Mouse (Mus musculus) lung, embryonic 16.5 days (tissue): ENCODE measurements around the gene Rab22a. TPM values are rescaled to one million over a fixed set of nuclear protein-coding genes. Genes with fewer than 3 reads are reported as not detected.
A peak's percentile ranks its signal among the peaks of the same experiment; 100 is the strongest.

Source experiments
- ATAC-seq: fragments of 200-750 bp; cut with Nextera tagmentation; 2 replicates; pipeline ENCODE4 v1.8.0; 2017; ENCODE audit warnings: low read depth, mild to moderate bottlenecking, moderate library complexity
- H3K27ac ChIP-seq: fragments of 300-500 bp; sonication (generic); 2 replicates; pipeline ENCODE4 v1.5.1; 2014; ENCODE audit warnings: mild to moderate bottlenecking, control low read depth, low read length
- H3K27me3 ChIP-seq: fragments of 300-500 bp; sonication (generic); 2 replicates; pipeline ENCODE4 v1.6.1; 2014; ENCODE audit warnings: low read depth, low read length, mixed read lengths; ENCODE audit not compliant: control insufficient read depth, insufficient read depth
- H3K36me3 ChIP-seq: fragments of 300-500 bp; sonication (generic); 2 replicates; pipeline ENCODE4 v1.6.1; 2014; ENCODE audit warnings: low read length; ENCODE audit not compliant: control insufficient read depth, insufficient read depth
- H3K4me1 ChIP-seq: fragments of 300-500 bp; sonication (generic); replicated peaks from 2 replicates; pipeline ENCODE4 v1.6.1; 2014; ENCODE audit warnings: low read length, mixed read lengths; ENCODE audit not compliant: control insufficient read depth, insufficient read depth
- H3K4me2 ChIP-seq: fragments of 300-500 bp; sonication (generic); 2 replicates; pipeline ENCODE4 v1.6.1; 2014; ENCODE audit warnings: low read depth, low read length, control low read depth
- H3K4me3 ChIP-seq: fragments of 300-500 bp; sonication (generic); 2 replicates; pipeline ENCODE4 v1.5.1; 2014; ENCODE audit warnings: mild to moderate bottlenecking, low read length, control low read depth
- H3K9ac ChIP-seq: fragments of 300-500 bp; sonication (generic); 2 replicates; pipeline ENCODE4 v1.6.1; 2014; ENCODE audit warnings: low read length, control low read depth
- H3K9me3 ChIP-seq: fragments of 300-500 bp; sonication (generic); 2 replicates; pipeline ENCODE4 v1.6.1; 2016; ENCODE audit warnings: low read length; ENCODE audit not compliant: control insufficient read depth
- WGBS: fragments of 180-500 bp; shearing (Covaris S2); extraction: QIAGEN DNeasy Blood & Tissue Kit; methylation state at CpG from one replicate; pipeline ENCODE4 v1.1.7; 2014; 5-methylcytosine and 5-hydroxymethylcytosine counted together
- polyA plus RNA-seq: library from polyadenylated mRNA; unstranded; fragments of >200 nt; fragmentation: Nextera tagmentation; extraction: Ambion mirVana; gene quantifications from 2 replicates; pipeline ENCODE4 v1.2.1, GENCODE M21; 2015

Gene Rab22a
- polyA plus RNA-seq, 1 experiment from 2014 or later, result 34.1 TPM

- Histone ChIP-seq H3K36me3 (no peaks in the 10 kb centered on the region), H3K4me2 (no peak overlapping the region), H3K27ac (no peak overlapping the region), H3K9me3 (no peaks in the 10 kb centered on the region), H3K4me1 (no peaks in the 10 kb centered on the region), H3K27me3 (no peaks in the 10 kb centered on the region), H3K4me3 (no peak overlapping the region), H3K9ac (no peak overlapping the region)
- 51% methylated on average over 10 of the region's 10 CpGs for WGBS
- ATAC-seq, result no peak
These were observed 23.2 kb downstream of the Rab22a start for GRCm38 (mm10) chr2:173682773-173683172.

DNA sequence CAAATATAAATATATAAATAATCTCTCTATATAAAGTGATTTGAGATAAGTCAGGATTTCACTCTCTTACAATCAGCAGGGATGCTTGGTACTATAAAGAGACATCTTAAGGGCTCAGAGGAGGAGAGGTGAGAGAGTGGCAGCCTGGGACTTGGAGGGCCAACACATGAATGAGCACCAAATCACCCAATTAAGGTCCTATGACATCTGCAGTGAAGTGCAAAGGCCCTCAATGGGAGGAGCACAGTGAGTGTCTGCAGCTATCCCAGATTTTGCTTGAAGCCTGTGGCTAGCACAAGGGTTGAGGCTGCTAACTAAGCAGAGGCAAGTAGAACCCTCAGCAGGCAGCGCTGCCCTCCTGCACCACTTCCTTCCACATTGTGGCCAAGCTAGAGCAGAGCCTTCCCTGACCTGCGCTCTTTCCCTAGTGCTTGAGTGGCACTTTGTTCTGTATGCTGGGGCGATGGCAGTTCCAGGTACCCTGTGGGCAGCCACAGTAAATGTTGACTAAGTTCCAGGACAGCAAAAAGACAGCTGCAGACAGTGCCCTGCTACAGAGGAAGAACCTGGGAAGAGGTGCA lies 26.3 kb downstream of the Rab22a start:
- Histone ChIP-seq H3K27me3 (no peaks in the 10 kb centered on the region), H3K9me3 (no peaks in the 10 kb centered on the region), H3K4me1 (no peaks in the 10 kb centered on the region), H3K27ac (no peak overlapping the region), H3K4me3 (no peak overlapping the region), H3K36me3 (peaks cover 15% of the 10 kb centered on the region), H3K9ac (no peak overlapping the region), H3K4me2 (no peak overlapping the region)
- 75% methylated on average over 3 of the region's 3 CpGs for WGBS
- ATAC-seq, result no peak

- no peaks in the 10 kb centered on the region for H3K27me3 ChIP-seq
- no peak overlapping the region for H3K9ac ChIP-seq
- no peaks in the 10 kb centered on the region; the same call in 1 of the 2 replicates for H3K4me1 ChIP-seq
- no peak overlapping the region for H3K4me3 ChIP-seq
- H3K27ac ChIP-seq, result no peak overlapping the region
- peaks cover 15% of the 10 kb centered on the region for H3K36me3 ChIP-seq
- ATAC-seq, result no peak
- no peak overlapping the region for H3K4me2 ChIP-seq
- no peaks in the 10 kb centered on the region for H3K9me3 ChIP-seq
- 81% methylated on average over 5 of the region's 5 CpGs for WGBS
These were observed 27.8 kb downstream of the Rab22a start for GRCm38 (mm10) chr2:173687363-173687762.

DNA sequence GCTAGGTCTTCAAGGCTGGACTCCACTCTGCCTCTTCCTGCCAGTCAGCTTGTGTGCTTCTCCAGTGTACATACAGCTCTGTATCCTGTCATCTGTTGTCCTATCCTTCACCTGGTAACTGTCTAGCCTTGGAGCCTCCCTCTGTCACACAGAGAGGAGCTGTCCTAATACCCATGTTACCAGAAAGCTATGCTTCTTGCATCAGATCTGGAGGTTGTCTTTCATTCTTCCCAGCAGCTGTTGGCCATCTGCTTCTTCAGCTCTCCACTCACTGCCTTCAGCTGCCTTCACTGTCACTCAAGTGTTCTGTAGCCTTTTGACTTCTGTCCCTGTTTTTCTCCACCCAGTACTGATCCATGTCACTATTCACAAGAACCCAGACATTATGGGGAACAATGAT lies 30.3 kb downstream of the Rab22a start:
- H3K27ac ChIP-seq, result no peak overlapping the region
- H3K36me3 ChIP-seq, result peaks cover 15% of the 10 kb centered on the region
- H3K4me1 ChIP-seq, result no peaks in the 10 kb centered on the region; the same call in 1 of the 2 replicates
- ATAC-seq, result peak; percentile 30; the same call in 1 of the 2 replicates
- no peak overlapping the region for H3K4me2 ChIP-seq
- H3K27me3 ChIP-seq, result no peaks in the 10 kb centered on the region
- H3K9ac ChIP-seq, result no peak overlapping the region
- H3K9me3 ChIP-seq, result no peaks in the 10 kb centered on the region
- H3K4me3 ChIP-seq, result no peak overlapping the region

DNA sequence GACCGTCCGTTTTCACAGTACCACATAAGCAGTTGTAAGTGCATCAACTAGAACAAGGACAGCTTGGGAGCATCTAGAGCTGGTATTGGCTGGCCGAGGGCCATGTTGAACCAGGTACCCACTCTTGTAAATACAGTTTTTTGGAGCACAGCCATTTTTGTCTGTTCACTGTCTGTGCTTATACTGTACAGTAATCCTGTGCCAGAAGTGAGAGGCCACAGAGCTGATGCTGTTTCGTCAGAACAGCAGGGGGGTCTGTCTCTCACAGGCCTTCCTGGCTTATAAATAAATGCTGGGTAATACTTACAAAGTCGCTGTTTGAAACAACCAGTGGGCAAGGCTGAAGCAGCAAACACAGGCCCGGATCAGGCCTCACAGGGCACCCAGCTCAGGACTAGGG lies 32.2 kb downstream of the Rab22a start:
- Histone ChIP-seq H3K9ac (no peak overlapping the region), H3K4me3 (no peak overlapping the region), H3K27me3 (no peaks in the 10 kb centered on the region), H3K36me3 (peaks cover 23% of the 10 kb centered on the region), H3K4me1 (no peaks in the 10 kb centered on the region; the same call in 1 of the 2 replicates), H3K27ac (no peak overlapping the region), H3K4me2 (no peak overlapping the region), H3K9me3 (no peaks in the 10 kb centered on the region)
- ATAC-seq, result peak; percentile 53
- 81% methylated on average over 6 of the region's 6 CpGs for WGBS

DNA sequence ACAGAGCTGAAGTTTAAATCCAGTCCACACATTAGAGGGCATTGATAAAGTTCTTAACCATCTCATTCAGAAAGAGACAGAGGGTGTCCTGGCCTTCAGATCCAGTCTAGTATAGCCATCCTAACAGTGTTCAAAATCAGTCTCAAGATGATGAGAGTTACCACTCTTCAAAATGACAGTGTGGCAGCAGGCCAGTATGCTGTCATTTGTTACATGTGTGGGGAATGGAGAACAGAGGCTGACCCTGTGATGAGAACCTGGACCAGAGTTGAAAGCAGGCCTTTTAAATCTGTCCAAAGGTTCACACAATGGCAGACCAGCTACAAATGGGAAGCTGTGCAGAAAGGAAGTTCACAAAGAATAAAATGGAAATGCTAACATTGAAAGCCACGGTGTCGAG lies 33.1 kb downstream of the Rab22a start:
- Histone ChIP-seq H3K27ac (no peak overlapping the region), H3K9ac (no peak overlapping the region), H3K36me3 (peaks cover 23% of the 10 kb centered on the region), H3K27me3 (no peaks in the 10 kb centered on the region), H3K4me2 (no peak overlapping the region), H3K9me3 (no peaks in the 10 kb centered on the region), H3K4me3 (no peak overlapping the region), H3K4me1 (no peaks in the 10 kb centered on the region; the same call in 1 of the 2 replicates)
- ATAC-seq, result no peak
- WGBS, result 75% methylated on average over 2 of the region's 2 CpGs

DNA sequence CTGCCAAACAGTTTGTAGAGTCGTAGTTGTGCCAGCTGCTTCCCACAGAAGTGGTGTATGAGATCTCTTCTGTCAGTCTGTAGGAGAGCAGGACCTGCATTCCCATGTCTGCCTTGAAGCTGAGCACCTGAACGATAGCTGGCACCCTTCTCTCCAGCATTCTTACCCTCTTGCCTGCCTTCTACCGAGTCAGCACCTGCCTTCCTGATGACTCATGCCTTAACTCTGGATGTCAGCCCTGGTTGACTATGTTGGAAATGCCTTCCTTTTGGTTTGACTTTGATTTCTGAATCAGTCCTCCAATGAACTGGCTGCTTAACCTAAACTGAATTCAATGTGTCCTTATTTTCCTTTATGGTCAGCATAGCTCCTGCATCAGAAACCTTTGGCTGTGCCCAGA lies 39.3 kb downstream of the Rab22a start:
- Histone ChIP-seq H3K9me3 (no peaks in the 10 kb centered on the region), H3K36me3 (peaks cover 18% of the 10 kb centered on the region), H3K27me3 (no peaks in the 10 kb centered on the region), H3K4me2 (no peak overlapping the region), H3K4me3 (no peak overlapping the region), H3K27ac (no peak overlapping the region), H3K9ac (no peak overlapping the region), H3K4me1 (no peaks in the 10 kb centered on the region; the same call in 1 of the 2 replicates)
- ATAC-seq, result no peak
- 67% methylated on average over 3 of the region's 3 CpGs for WGBS

DNA sequence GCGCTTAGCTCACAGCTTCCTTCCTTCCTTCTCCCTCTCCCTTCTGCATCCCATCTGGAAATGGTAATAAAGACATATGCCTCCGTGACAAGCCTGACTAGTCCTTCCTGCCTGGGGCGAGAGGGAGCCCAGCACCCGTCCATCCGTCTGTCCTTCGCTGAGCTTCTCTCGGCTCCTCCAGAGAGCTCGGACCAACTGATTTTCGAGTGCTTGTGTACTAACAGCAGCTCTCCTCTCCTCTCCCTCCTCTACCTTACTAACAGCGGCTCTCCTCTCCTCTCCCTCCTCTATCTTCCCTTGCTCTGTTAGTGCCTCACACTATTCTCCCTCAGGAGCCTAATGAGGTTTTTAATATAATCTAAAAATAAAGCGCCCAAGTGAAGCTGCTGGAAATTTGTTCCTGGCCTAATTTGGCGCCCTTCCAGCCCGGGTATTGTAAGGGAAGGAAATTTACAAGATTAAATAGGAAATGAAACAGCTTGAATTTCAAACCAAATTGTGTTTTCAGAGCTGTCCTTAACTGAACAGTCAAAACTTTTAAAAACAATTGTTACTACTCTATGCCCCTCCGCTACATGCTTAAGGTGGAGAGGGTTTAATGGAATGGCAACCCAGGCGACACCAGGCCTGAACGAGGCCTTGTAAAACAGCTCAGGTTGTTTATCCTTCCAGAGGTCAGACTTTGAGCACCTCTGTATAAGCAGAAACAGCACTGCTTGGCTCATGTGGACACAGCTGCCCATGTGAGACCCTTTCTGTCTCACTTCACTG lies 42.7 kb downstream of the Rab22a start:
- no peaks in the 10 kb centered on the region for H3K9me3 ChIP-seq
- H3K27ac ChIP-seq, result peak overlapping the region; percentile 56
- H3K27me3 ChIP-seq, result no peaks in the 10 kb centered on the region
- no peak overlapping the region for H3K4me3 ChIP-seq
- H3K36me3 ChIP-seq, result peaks cover 13% of the 10 kb centered on the region
- H3K4me1 ChIP-seq, result no peaks in the 10 kb centered on the region; the same call in 1 of the 2 replicates
- no peak overlapping the region for H3K9ac ChIP-seq
- 60% methylated on average over 16 of the region's 16 CpGs for WGBS
- 0 out of 2 replicates have a peak, but pooled peaks have one; percentile 10 for ATAC-seq
- no peak overlapping the region for H3K4me2 ChIP-seq

DNA sequence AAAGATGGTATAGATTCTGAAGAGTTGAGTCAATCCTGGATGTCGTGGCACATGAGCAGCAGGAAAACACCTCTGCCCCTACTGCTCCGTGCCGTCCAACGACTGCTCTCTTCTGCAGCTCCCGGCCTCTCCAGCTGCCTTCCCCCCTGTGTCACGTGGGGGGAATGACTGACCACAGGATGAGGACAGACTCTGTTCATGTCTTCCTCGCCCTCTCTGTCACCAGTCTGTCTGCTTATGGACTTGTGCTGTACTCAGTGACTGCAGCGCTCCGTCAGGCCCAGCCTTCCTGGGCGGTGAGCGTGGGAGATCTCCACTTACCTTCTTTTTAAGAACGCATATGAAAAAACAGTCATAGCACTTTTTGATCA lies 43.3 kb downstream of the Rab22a start:
- Histone ChIP-seq H3K4me3 (no peak overlapping the region), H3K4me2 (no peak overlapping the region), H3K4me1 (no peaks in the 10 kb centered on the region; the same call in 1 of the 2 replicates), H3K36me3 (peaks cover 13% of the 10 kb centered on the region), H3K9ac (no peak overlapping the region), H3K27me3 (no peaks in the 10 kb centered on the region), H3K27ac (peak overlapping the region; percentile 56), H3K9me3 (no peaks in the 10 kb centered on the region)
- 72% methylated on average over 12 of the region's 12 CpGs for WGBS
- ATAC-seq, result peak; percentile 34; the same call in 1 of the 2 replicates
